ENCODE assay signal across 25 mouse cellular contexts in genomic region chr11:32159176-32159575, GRCm38 (mm10). TPM values are rescaled to one million over a fixed set of nuclear protein-coding genes. Genes with fewer than 3 reads are reported as not detected.
DNase-seq lines count a peak whose midpoint lies in the region; ATAC-seq lines count a peak whose summit lies in the region.
"Had no signal": no experiment of that assay in that cellular context is flagged by ENCODE, and none has a peak within 500 bp of the region (broad histone marks: within the 10 kb centered on the region; RNA-seq: fewer than 3 reads in every experiment).

No protein-coding gene starts in this region.

- H3K4me3 ChIP-seq in heart, embryonic 12.5 days = no peak overlapping the region
- H3K4me3 ChIP-seq in forebrain, embryonic 15.5 days = no peak overlapping the region
- H3K4me3 ChIP-seq in hindbrain, embryonic 15.5 days = no peak overlapping the region
- no peak overlapping the region for H3K4me3 ChIP-seq in midbrain, embryonic 16.5 days (ENCODE audit: low read depth, low read length)
- H3K4me3 ChIP-seq: heart, embryonic 10.5 days; intestine, embryonic 15.5 days; megakaryocyte, embryonic 14.5 days; stomach, embryonic 15.5 days had no signal

- no peak overlapping the region for H3K9ac ChIP-seq in heart, embryonic 12.5 days
- H3K9ac ChIP-seq in forebrain, embryonic 15.5 days (replicated peaks) = no peak overlapping the region
- no peak overlapping the region for H3K9ac ChIP-seq in hindbrain, embryonic 15.5 days
- H3K9ac ChIP-seq in midbrain, embryonic 16.5 days (ENCODE audit: low read depth, low read length) = no peak overlapping the region
- H3K9ac ChIP-seq: intestine, embryonic 15.5 days; liver, postnatal 0 days; stomach, embryonic 15.5 days had no signal

- intact Hi-C loops in heart, postnatal 14 days (cut with DNase I) = no loop called here

- no peak overlapping the region for H3K4me2 ChIP-seq in heart, embryonic 12.5 days
- H3K4me2 ChIP-seq in forebrain, embryonic 15.5 days (replicated peaks) = no peak overlapping the region
- no peak overlapping the region for H3K4me2 ChIP-seq in hindbrain, embryonic 15.5 days
- no peak overlapping the region for H3K4me2 ChIP-seq in midbrain, embryonic 16.5 days (ENCODE audit: low read length)
- H3K4me2 ChIP-seq: intestine, embryonic 15.5 days; stomach, embryonic 15.5 days had no signal

- no peak for ATAC-seq in heart, embryonic 12.5 days (ENCODE audit: insufficient number of reproducible peaks, low FRiP score)
- no peak for ATAC-seq in forebrain, embryonic 15.5 days (replicated peaks)
- no peak for ATAC-seq in hindbrain, embryonic 15.5 days (ENCODE audit: low FRiP score, low read depth)
- no peak for ATAC-seq in midbrain, embryonic 16.5 days
- ATAC-seq: CD4-positive, CD25-positive, alpha-beta regulatory T cell, adult 4 months; intestine, embryonic 15.5 days; liver, postnatal 0 days had no signal

- WGBS in heart, embryonic 12.5 days = 84% methylated on average over 3 of the region's 3 CpGs
- 89% methylated on average over 3 of the region's 3 CpGs for WGBS in forebrain, embryonic 15.5 days
- 86% methylated on average over 3 of the region's 3 CpGs for WGBS in hindbrain, embryonic 15.5 days
- WGBS in midbrain, embryonic 16.5 days = 88% methylated on average over 3 of the region's 3 CpGs

- peaks cover 32% of the 10 kb centered on the region for H3K27me3 ChIP-seq in heart, embryonic 12.5 days (replicated peaks)
- no peaks in the 10 kb centered on the region for H3K27me3 ChIP-seq in forebrain, embryonic 15.5 days
- no peaks in the 10 kb centered on the region for H3K27me3 ChIP-seq in hindbrain, embryonic 15.5 days
- H3K27me3 ChIP-seq in midbrain, embryonic 16.5 days (ENCODE audit: control insufficient read depth, insufficient read depth, low read depth, low read length) = no peaks in the 10 kb centered on the region
- H3K27me3 ChIP-seq: stomach, embryonic 15.5 days had no signal

- peak; percentile 72 for DNase-seq in heart, adult 11 months
- no peak for DNase-seq in left cerebral cortex, adult 8-10 months (ENCODE audit: low spot score in 2 of 2)
- no peak for DNase-seq in heart, adult 18-20 months
- DNase-seq in heart, postnatal 14 days = no peak
- DNase-seq: cerebellum, postnatal 10 days; embryo, embryonic 11 days; gastrocnemius, postnatal 10 days; liver; liver, postnatal 0 days; lung, postnatal 14 days; right cerebral cortex, adult 18-20 months; thymus, adult 2 months had no signal

- no peak overlapping the region for H3K27ac ChIP-seq in heart, embryonic 12.5 days (ENCODE audit: poor library complexity, severe bottlenecking)
- H3K27ac ChIP-seq in forebrain, embryonic 15.5 days (replicated peaks) = peak overlapping the region; percentile 98
- 0 out of 2 replicates have a peak overlapping the region, but pooled peaks have one; percentile 12 for H3K27ac ChIP-seq in hindbrain, embryonic 15.5 days (replicated peaks)
- H3K27ac ChIP-seq in midbrain, embryonic 16.5 days (ENCODE audit: low read length) = peak overlapping the region; percentile 51
- H3K27ac ChIP-seq: heart, embryonic 10.5 days; intestine, embryonic 15.5 days; kidney, postnatal 0 days; stomach, embryonic 15.5 days had no signal

- H3K9me3 ChIP-seq in heart, embryonic 12.5 days (replicated peaks) = no peaks in the 10 kb centered on the region
- no peaks in the 10 kb centered on the region for H3K9me3 ChIP-seq in forebrain, embryonic 15.5 days
- H3K9me3 ChIP-seq in hindbrain, embryonic 15.5 days = no peaks in the 10 kb centered on the region
- no peaks in the 10 kb centered on the region for H3K9me3 ChIP-seq in midbrain, embryonic 16.5 days (replicated peaks; ENCODE audit: control insufficient read depth, low read length, poor library complexity, severe bottlenecking)
- H3K9me3 ChIP-seq: G1E; heart, embryonic 10.5 days; intestine, embryonic 15.5 days; megakaryocyte, embryonic 14.5 days; stomach, embryonic 15.5 days had no signal

- no peaks in the 10 kb centered on the region for H3K36me3 ChIP-seq in heart, embryonic 12.5 days
- H3K36me3 ChIP-seq in forebrain, embryonic 15.5 days = no peaks in the 10 kb centered on the region
- no peaks in the 10 kb centered on the region for H3K36me3 ChIP-seq in hindbrain, embryonic 15.5 days
- no peaks in the 10 kb centered on the region for H3K36me3 ChIP-seq in midbrain, embryonic 16.5 days (ENCODE audit: control insufficient read depth, insufficient read depth, low read length)
- H3K36me3 ChIP-seq: G1E; heart, embryonic 10.5 days; intestine, embryonic 15.5 days; stomach, embryonic 15.5 days had no signal

- peaks cover 3% of the 10 kb centered on the region; the same call in 1 of the 2 replicates for H3K4me1 ChIP-seq in heart, embryonic 12.5 days (replicated peaks)
- H3K4me1 ChIP-seq in forebrain, embryonic 15.5 days = peaks cover 65% of the 10 kb centered on the region
- H3K4me1 ChIP-seq in hindbrain, embryonic 15.5 days (replicated peaks) = peaks cover 41% of the 10 kb centered on the region
- H3K4me1 ChIP-seq in midbrain, embryonic 16.5 days (ENCODE audit: control insufficient read depth, insufficient read depth, low read length) = peaks cover 31% of the 10 kb centered on the region

RNA-seq across cellular contexts. Expression of gene Il9r, which starts 40.9 kb away (rescaled TPM):
- 0.18 TPM in 1 of 2 replicates, not detected in the other for polyA plus RNA-seq in heart, embryonic 12.5 days (2016; fragmentation: Nextera tagmentation; extraction: Ambion mirVana)
- not detected in 2 replicates for polyA plus RNA-seq in forebrain, embryonic 15.5 days (2015; fragmentation: Nextera tagmentation; extraction: Ambion mirVana)
- polyA plus RNA-seq in hindbrain, embryonic 15.5 days (2015; fragmentation: Nextera tagmentation; extraction: Ambion mirVana) = not detected in 2 replicates
- not detected in 2 replicates for polyA plus RNA-seq in midbrain, embryonic 16.5 days (2015; fragmentation: Nextera tagmentation; extraction: Ambion mirVana)
- not detected for total RNA-seq in left cerebral cortex, adult 8-10 months (2022)
- total RNA-seq in heart, adult 18-20 months (2021) = under 1 TPM; 0.07 to 0.46 TPM
- under 1 TPM in 1 of 2 experiments, not detected in 1; 0.61 TPM for total RNA-seq in heart, postnatal 14 days (2021)
- total RNA-seq: gastrocnemius, postnatal 10 days; heart, postnatal 25 days; left cerebral cortex, postnatal 10 days had no signal
- polyA plus RNA-seq: kidney, postnatal 0 days had no signal

RNA-seq across cellular contexts. Expression of gene Snrnp25, which starts 46.0 kb away (rescaled TPM):
- 44.4 and 45.6 TPM in 2 replicates for polyA plus RNA-seq in heart, embryonic 12.5 days (2016; fragmentation: Nextera tagmentation; extraction: Ambion mirVana)
- polyA plus RNA-seq in forebrain, embryonic 15.5 days (2015; fragmentation: Nextera tagmentation; extraction: Ambion mirVana) = 51.8 and 54.2 TPM in 2 replicates
- 49.5 and 50.4 TPM in 2 replicates for polyA plus RNA-seq in hindbrain, embryonic 15.5 days (2015; fragmentation: Nextera tagmentation; extraction: Ambion mirVana)
- polyA plus RNA-seq in midbrain, embryonic 16.5 days (2015; fragmentation: Nextera tagmentation; extraction: Ambion mirVana) = 37.2 and 41.2 TPM in 2 replicates
- 10 to 100 TPM; 20.8 to 22.5 (median 22.0) TPM for total RNA-seq in left cerebral cortex, adult 8-10 months (2022)
- total RNA-seq in heart, adult 18-20 months (2021) = 10 to 100 TPM; 11.1 to 12.3 TPM
- 10 to 100 TPM; 11.4 to 11.5 TPM for total RNA-seq in heart, postnatal 14 days (2021)
